Mouse (Mus musculus) heart, embryonic 10.5 days (tissue): ENCODE measurements around the gene Pik3cg. TPM values are rescaled to one million over a fixed set of nuclear protein-coding genes. Genes with fewer than 3 reads are reported as not detected.

Experiments used
- DNase-seq: peaks from one replicate; pipeline ENCODE4 v3.0.0-alpha.2; 2017; ENCODE audit warnings: low spot score
- H3K27ac ChIP-seq: fragments of 300-500 bp; sonication (generic); 2 replicates; pipeline ENCODE4 v1.5.1; 2016; ENCODE audit warnings: mild to moderate bottlenecking
- H3K27me3 ChIP-seq: fragments of 300-500 bp; sonication (generic); 2 replicates; pipeline ENCODE4 v1.6.1; 2016; ENCODE audit warnings: mild to moderate bottlenecking; ENCODE audit not compliant: poor library complexity, insufficient read depth, severe bottlenecking
- H3K36me3 ChIP-seq: fragments of 300-500 bp; sonication (generic); 2 replicates; pipeline ENCODE4 v1.6.1; 2016; ENCODE audit warnings: mild to moderate bottlenecking, moderate library complexity
- H3K4me1 ChIP-seq: fragments of 300-500 bp; sonication (generic); 2 replicates; pipeline ENCODE4 v1.6.1; 2016; ENCODE audit warnings: mild to moderate bottlenecking
- H3K4me3 ChIP-seq: fragments of 300-500 bp; sonication (generic); 2 replicates; pipeline ENCODE4 v1.5.1; 2016; ENCODE audit warnings: mild to moderate bottlenecking, moderate library complexity
- H3K9me3 ChIP-seq: fragments of 300-500 bp; sonication (generic); 2 replicates; pipeline ENCODE4 v1.6.1; 2016; ENCODE audit warnings: mild to moderate bottlenecking, moderate library complexity
- WGBS: fragments of 180-500 bp; shearing (Covaris S2); methylation state at CpG from one replicate; pipeline ENCODE4 v1.1.7; 2016; 5-methylcytosine and 5-hydroxymethylcytosine counted together
- polyA plus RNA-seq: library from polyadenylated mRNA; unstranded; fragments of >200 nt; fragmentation: Nextera tagmentation; extraction: Ambion mirVana; gene quantifications from 2 replicates; pipeline ENCODE4 v1.2.1, GENCODE M21; 2016

The Pik3cg gene
- polyA plus RNA-seq, 1 experiment from 2014 or later, result 0.82 TPM

DNA sequence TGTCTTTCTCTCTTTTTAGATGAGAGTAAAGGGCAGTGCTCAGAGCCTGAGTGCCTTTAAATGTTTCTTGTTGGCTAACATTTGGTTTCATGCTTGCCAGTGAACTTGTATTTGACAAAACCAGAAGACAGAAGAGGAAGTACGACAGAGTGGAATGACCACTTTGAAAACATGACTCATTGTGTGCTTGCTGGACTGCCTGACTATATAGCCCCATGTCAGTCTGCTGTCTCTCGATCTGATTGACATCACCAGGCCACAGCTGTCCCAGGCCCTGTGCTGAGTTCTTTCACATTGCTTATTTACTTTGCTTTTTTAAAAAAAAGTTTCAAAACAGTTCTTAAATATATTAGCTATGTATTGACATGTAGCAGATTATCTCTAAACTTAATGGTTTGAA is 44.8 kb downstream of the Pik3cg start:
- DNase-seq, result no peak
- no peak overlapping the region for H3K27ac ChIP-seq
- H3K27me3 ChIP-seq, result peaks cover 7% of the 10 kb centered on the region; the same call in 1 of the 2 replicates
- 66% methylated on average over 2 of the region's 2 CpGs for WGBS
- H3K4me3 ChIP-seq, result no peak overlapping the region
- no peaks in the 10 kb centered on the region for H3K9me3 ChIP-seq
- no peaks in the 10 kb centered on the region for H3K36me3 ChIP-seq
- no peaks in the 10 kb centered on the region for H3K4me1 ChIP-seq

- Histone ChIP-seq H3K36me3 (no peaks in the 10 kb centered on the region), H3K27me3 (no peaks in the 10 kb centered on the region), H3K9me3 (no peaks in the 10 kb centered on the region), H3K27ac (no peak overlapping the region), H3K4me3 (no peak overlapping the region), H3K4me1 (no peaks in the 10 kb centered on the region)
- no peak for DNase-seq
- WGBS, result 70% methylated on average over 5 of the region's 5 CpGs
Observed at GRCm38 (mm10) chr12:32158757-32159156, 49.7 kb downstream of the Pik3cg start.

GRCm38 (mm10) chr12:32146606-32147005 is 61.9 kb downstream of the Pik3cg start:
- peaks cover 8% of the 10 kb centered on the region for H3K4me1 ChIP-seq
- H3K36me3 ChIP-seq, result no peaks in the 10 kb centered on the region
- H3K27me3 ChIP-seq, result no peaks in the 10 kb centered on the region; the same call in 1 of the 2 replicates
- H3K9me3 ChIP-seq, result no peaks in the 10 kb centered on the region
- H3K27ac ChIP-seq, result no peak overlapping the region
- no peak overlapping the region for H3K4me3 ChIP-seq
- DNase-seq, result no peak
- WGBS, result 76% methylated on average over 7 of the region's 7 CpGs

GRCm38 (mm10) chr12:32145651-32146050 is 62.8 kb downstream of the Pik3cg start:
- no peaks in the 10 kb centered on the region for H3K9me3 ChIP-seq
- H3K27me3 ChIP-seq, result no peaks in the 10 kb centered on the region; the same call in 1 of the 2 replicates
- H3K4me3 ChIP-seq, result no peak overlapping the region
- WGBS, result 77% methylated on average over 4 of the region's 4 CpGs
- no peaks in the 10 kb centered on the region for H3K36me3 ChIP-seq
- no peak for DNase-seq
- H3K27ac ChIP-seq, result no peak overlapping the region
- peaks cover 8% of the 10 kb centered on the region for H3K4me1 ChIP-seq

GRCm38 (mm10) chr12:32144513-32144912 is 63.9 kb downstream of the Pik3cg start:
- Histone ChIP-seq H3K9me3 (no peaks in the 10 kb centered on the region), H3K4me1 (peaks cover 8% of the 10 kb centered on the region), H3K36me3 (no peaks in the 10 kb centered on the region), H3K27me3 (no peaks in the 10 kb centered on the region; the same call in 1 of the 2 replicates), H3K27ac (0 out of 2 replicates have a peak overlapping the region, but pooled peaks have one; percentile 16), H3K4me3 (no peak overlapping the region)
- peak; percentile 88 for DNase-seq
- 3% methylated on average over 5 of the region's 5 CpGs for WGBS

DNA sequence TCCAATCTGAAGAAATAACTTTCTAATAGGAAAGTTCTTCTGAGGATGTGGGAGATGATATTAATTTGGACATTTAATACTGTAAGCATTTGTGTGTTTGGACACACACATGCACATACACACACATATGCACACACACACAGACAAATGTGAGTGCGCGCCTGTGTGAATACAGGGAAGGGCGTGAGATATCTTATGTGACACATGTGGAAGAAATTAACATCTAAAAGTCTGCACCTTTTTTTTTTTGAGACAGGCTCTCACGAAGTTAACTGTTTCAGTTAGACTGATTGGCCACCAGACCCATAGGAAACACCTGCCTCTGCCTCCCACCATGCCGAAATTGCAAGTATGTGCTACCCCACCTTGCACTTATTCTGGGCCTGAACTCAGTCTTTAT is 64.7 kb downstream of the Pik3cg start:
- DNase-seq, result no peak
- Histone ChIP-seq H3K4me3 (no peak overlapping the region), H3K27me3 (no peaks in the 10 kb centered on the region; the same call in 1 of the 2 replicates), H3K36me3 (no peaks in the 10 kb centered on the region), H3K4me1 (peaks cover 8% of the 10 kb centered on the region), H3K9me3 (no peaks in the 10 kb centered on the region), H3K27ac (no peak overlapping the region; the same call in 1 of the 2 replicates)
- 72% methylated on average over 5 of the region's 5 CpGs for WGBS

GRCm38 (mm10) chr12:32143151-32143550 is 65.3 kb downstream of the Pik3cg start:
- WGBS, result 22% methylated on average over 4 of the region's 4 CpGs
- no peak overlapping the region for H3K4me3 ChIP-seq
- H3K27ac ChIP-seq, result peak overlapping the region; percentile 64; the same call in 1 of the 2 replicates
- H3K4me1 ChIP-seq, result peaks cover 10% of the 10 kb centered on the region
- H3K36me3 ChIP-seq, result no peaks in the 10 kb centered on the region
- no peaks in the 10 kb centered on the region for H3K9me3 ChIP-seq
- DNase-seq, result peak; percentile 93
- no peaks in the 10 kb centered on the region; the same call in 1 of the 2 replicates for H3K27me3 ChIP-seq

- no peak overlapping the region for H3K4me3 ChIP-seq
- H3K36me3 ChIP-seq, result no peaks in the 10 kb centered on the region
- no peaks in the 10 kb centered on the region; the same call in 1 of the 2 replicates for H3K27me3 ChIP-seq
- peaks cover 10% of the 10 kb centered on the region for H3K4me1 ChIP-seq
- no peak for DNase-seq
- H3K9me3 ChIP-seq, result no peaks in the 10 kb centered on the region
- no peak overlapping the region for H3K27ac ChIP-seq
Observed at GRCm38 (mm10) chr12:32141766-32142165, 66.7 kb downstream of the Pik3cg start.

GRCm38 (mm10) chr12:32138831-32139230 is 69.6 kb downstream of the Pik3cg start:
- peaks cover 10% of the 10 kb centered on the region for H3K4me1 ChIP-seq
- WGBS, result 84% methylated on average over 5 of the region's 5 CpGs
- H3K36me3 ChIP-seq, result no peaks in the 10 kb centered on the region
- H3K27ac ChIP-seq, result no peak overlapping the region; the same call in 1 of the 2 replicates
- no peak for DNase-seq
- no peak overlapping the region for H3K4me3 ChIP-seq
- no peaks in the 10 kb centered on the region for H3K9me3 ChIP-seq
- H3K27me3 ChIP-seq, result no peaks in the 10 kb centered on the region

DNA sequence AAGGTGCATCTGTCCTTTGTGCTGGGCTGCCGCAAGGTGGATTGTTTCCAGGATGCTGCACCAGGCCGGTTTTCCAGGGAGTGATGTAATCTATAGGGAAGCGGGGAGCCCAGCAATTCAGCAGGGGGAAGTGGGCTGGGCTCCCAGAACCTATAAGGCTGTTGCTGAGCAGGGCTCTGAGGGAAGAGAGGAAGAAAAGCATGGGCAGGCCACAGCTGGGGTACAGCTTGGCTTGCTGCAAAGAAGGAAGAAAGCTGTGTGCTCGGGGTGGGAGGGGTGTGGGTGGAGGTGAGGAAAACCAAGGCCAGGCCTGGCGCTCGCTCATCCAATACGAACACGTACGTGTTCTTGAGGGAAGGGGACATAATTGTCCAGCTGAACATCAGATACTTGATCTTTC is 70.1 kb downstream of the Pik3cg start:
- no peak for DNase-seq
- Histone ChIP-seq H3K36me3 (no peaks in the 10 kb centered on the region), H3K4me3 (no peak overlapping the region), H3K9me3 (no peaks in the 10 kb centered on the region), H3K27ac (no peak overlapping the region), H3K4me1 (peaks cover 9% of the 10 kb centered on the region), H3K27me3 (no peaks in the 10 kb centered on the region)
- WGBS, result 74% methylated on average over 9 of the region's 9 CpGs

DNA sequence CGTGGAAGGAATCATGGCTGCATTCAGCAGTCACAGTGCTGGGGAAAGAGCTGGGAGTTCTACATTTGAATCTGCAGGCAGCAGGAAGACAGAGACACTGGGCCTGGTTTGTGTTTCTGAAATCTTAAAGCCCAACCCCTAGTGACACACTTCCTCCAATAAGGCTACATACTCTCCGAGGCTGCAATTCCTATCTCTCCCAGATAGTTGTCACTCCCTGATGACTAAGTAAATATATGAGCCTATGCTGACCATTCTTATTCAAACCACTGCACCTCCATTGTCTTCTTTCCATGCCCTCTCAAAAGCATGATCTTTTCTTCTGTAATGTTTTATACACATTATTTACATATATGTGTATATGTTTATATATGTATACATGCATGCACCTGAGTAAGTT is 70.9 kb downstream of the Pik3cg start:
- H3K9me3 ChIP-seq, result no peaks in the 10 kb centered on the region
- no peaks in the 10 kb centered on the region for H3K36me3 ChIP-seq
- 49% methylated on average over 2 of the region's 2 CpGs for WGBS
- no peak for DNase-seq
- H3K27me3 ChIP-seq, result no peaks in the 10 kb centered on the region
- 0 out of 2 replicates have a peak, but pooled peaks cover 2% of the 10 kb centered on the region for H3K4me1 ChIP-seq
- H3K27ac ChIP-seq, result no peak overlapping the region
- H3K4me3 ChIP-seq, result no peak overlapping the region

GRCm38 (mm10) chr12:32127599-32128507 is 80.6 kb downstream of the Pik3cg start:
- Histone ChIP-seq H3K27ac (0 out of 2 replicates have a peak overlapping the region, but pooled peaks have one; percentile 48), H3K4me3 (0 out of 2 replicates have a peak overlapping the region, but pooled peaks have one; percentile 8), H3K4me1 (peaks cover 14% of the 10 kb centered on the region), H3K36me3 (no peaks in the 10 kb centered on the region), H3K27me3 (no peaks in the 10 kb centered on the region), H3K9me3 (no peaks in the 10 kb centered on the region)
- 41% methylated on average over 14 of the region's 14 CpGs for WGBS
- no peak for DNase-seq

- 58% methylated on average over 2 of the region's 2 CpGs for WGBS
- DNase-seq, result no peak
Observed at GRCm38 (mm10) chr12:32127158-32127557, 81.3 kb downstream of the Pik3cg start.

More at GRCm38 (mm10) chr12:32127158-32127557, 81.3 kb downstream of the Pik3cg start:
- peaks cover 14% of the 10 kb centered on the region for H3K4me1 ChIP-seq
- H3K27me3 ChIP-seq, result no peaks in the 10 kb centered on the region
- H3K4me3 ChIP-seq, result no peak overlapping the region
- H3K9me3 ChIP-seq, result no peaks in the 10 kb centered on the region
- H3K27ac ChIP-seq, result no peak overlapping the region
- no peaks in the 10 kb centered on the region for H3K36me3 ChIP-seq
